Mouse (Mus musculus) G1E (cell line): Measurements from ENCODE around the gene Armc8.

Source experiments
- CTCF ChIP-seq: IDR thresholded peaks from 2 replicates; pipeline ENCODE4 v1.5.1; 2012; ENCODE audit warnings: low read depth, low read length, inconsistent platforms, mixed read lengths
- GATA1 ChIP-seq: IDR thresholded peaks from 2 replicates; pipeline ENCODE4 v1.6.1; 2012; ENCODE audit warnings: borderline replicate concordance, low read length, inconsistent platforms, mixed read lengths
- GATA2 ChIP-seq: IDR thresholded peaks from 2 replicates; pipeline ENCODE4 v1.6.1; 2012; ENCODE audit warnings: low read depth, low read length, inconsistent platforms, borderline replicate concordance

DNA sequence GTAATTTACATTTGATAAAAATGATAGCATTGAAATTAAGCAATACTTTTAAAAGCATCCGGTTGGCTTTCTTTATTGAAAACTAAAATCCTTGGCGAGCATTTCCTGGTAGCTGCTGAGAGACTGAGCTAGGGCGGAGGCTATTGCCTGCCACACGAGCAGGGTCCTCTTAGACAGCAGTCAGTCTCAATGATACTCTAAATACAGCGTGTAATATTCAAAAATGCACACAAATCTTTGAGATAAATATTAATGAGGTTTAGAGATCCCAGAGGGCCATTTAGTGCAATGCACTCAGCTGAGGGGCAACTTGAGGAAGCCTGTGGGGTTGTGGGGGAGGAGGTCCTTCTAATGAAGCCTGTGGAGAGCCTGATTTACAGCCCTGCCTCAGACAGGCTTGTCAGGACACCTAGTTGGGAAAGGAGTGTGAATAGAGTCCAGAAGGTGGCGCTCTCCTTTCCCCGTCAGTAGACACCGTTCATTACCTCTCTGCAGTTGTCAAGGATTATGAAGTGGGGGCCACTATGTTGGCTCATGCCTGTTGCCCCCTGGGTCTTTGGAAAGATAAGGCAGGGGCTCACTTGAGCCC is 124.0 kb downstream of the Armc8 start:
- TF ChIP-seq CTCF (peak; percentile 24; the same call in 1 of the 2 replicates), GATA1 (no peak), GATA2 (no peak)
